Mouse (Mus musculus) urinary bladder, postnatal 25 days (tissue): ENCODE measurements around the gene Prpsap1.
"Not testable (repeated sequence)": the region's sequence is repeated elsewhere in the genome, so short reads cannot be mapped to it uniquely, and the experiment has no call there.

Source experiments
- DNase-seq: peaks from one replicate; pipeline ENCODE4 v3.0.0; 2022; ENCODE audit warnings: low spot score

The Prpsap1 gene

GRCm38 (mm10) chr11:116428872-116429859 is 64.8 kb downstream of the Prpsap1 start:
- DNase-seq = no peak

- no peak for DNase-seq
Measured at GRCm38 (mm10) chr11:116426852-116427575, 67.0 kb downstream of the Prpsap1 start.

GRCm38 (mm10) chr11:116426328-116426727 is 67.7 kb downstream of the Prpsap1 start:
- not testable (repeated sequence) for DNase-seq

- no peak for DNase-seq
Measured at GRCm38 (mm10) chr11:116424621-116425407, 69.2 kb downstream of the Prpsap1 start.

GRCm38 (mm10) chr11:116423782-116424620 is 70.0 kb downstream of the Prpsap1 start:
- DNase-seq = no peak

- no peak for DNase-seq
Measured at GRCm38 (mm10) chr11:116423214-116423613, 70.8 kb downstream of the Prpsap1 start.

GRCm38 (mm10) chr11:116422562-116422961 is 71.4 kb downstream of the Prpsap1 start:
- DNase-seq = no peak

GRCm38 (mm10) chr11:116421102-116421501 is 72.9 kb downstream of the Prpsap1 start:
- DNase-seq = no peak
